Mouse (Mus musculus): ENCODE results near the gene Hnrnpa1. TPM values are rescaled to one million over a fixed set of nuclear protein-coding genes. Genes with fewer than 3 reads are reported as not detected.

The Hnrnpa1 gene
- polyA plus RNA-seq, 1 experiment = 50.5 TPM

Other genes starting within 250 kb of the Hnrnpa1 start
- gene Hoxc8, start 249.8 kb upstream of the Hnrnpa1 start, polyA plus RNA-seq (2012; ENCODE audit: insufficient read depth, insufficient read length, missing spikeins) = 8.9 and 9.8 TPM in 2 replicates
- gene Hoxc6, start 242.2 kb upstream of the Hnrnpa1 start, polyA plus RNA-seq (2012; ENCODE audit: insufficient read depth, insufficient read length, missing spikeins) = 17.1 and 21.7 TPM in 2 replicates
- gene Hoxc4, start 221.5 kb upstream of the Hnrnpa1 start, polyA plus RNA-seq (2012; ENCODE audit: insufficient read depth, insufficient read length, missing spikeins) = 9.4 and 13.7 TPM in 2 replicates
- 6.3 and 10.1 TPM in 2 replicates for gene Smug1, start 73.3 kb upstream of the Hnrnpa1 start, polyA plus RNA-seq (2012; ENCODE audit: insufficient read depth, insufficient read length, missing spikeins)
- gene Cbx5, start 616 bp upstream of the Hnrnpa1 start, polyA plus RNA-seq (2012; ENCODE audit: insufficient read depth, insufficient read length, missing spikeins) = 29.2 and 37.9 TPM in 2 replicates
- gene Nfe2, start 18.0 kb downstream of the Hnrnpa1 start, polyA plus RNA-seq (2012; ENCODE audit: insufficient read depth, insufficient read length, missing spikeins) = not detected in 2 replicates
- gene Copz1, start 32.3 kb downstream of the Hnrnpa1 start, polyA plus RNA-seq (2012; ENCODE audit: insufficient read depth, insufficient read length, missing spikeins) = 85.4 and 95.1 TPM in 2 replicates
- gene Gpr84, start 70.2 kb downstream of the Hnrnpa1 start, polyA plus RNA-seq (2012; ENCODE audit: insufficient read depth, insufficient read length, missing spikeins) = not detected in 2 replicates
- 12.2 and 17.4 TPM in 2 replicates for gene Zfp385a, start 99.7 kb downstream of the Hnrnpa1 start, polyA plus RNA-seq (2012; ENCODE audit: insufficient read depth, insufficient read length, missing spikeins)
- 2.7 and 5.3 TPM in 2 replicates for gene Itga5, start 126.3 kb downstream of the Hnrnpa1 start, polyA plus RNA-seq (2012; ENCODE audit: insufficient read depth, insufficient read length, missing spikeins)
- not detected in 2 replicates for gene Gtsf1, start 190.0 kb downstream of the Hnrnpa1 start, polyA plus RNA-seq (2012; ENCODE audit: insufficient read depth, insufficient read length, missing spikeins)
- gene Gtsf2, start 208.0 kb downstream of the Hnrnpa1 start, polyA plus RNA-seq (2012; ENCODE audit: insufficient read depth, insufficient read length, missing spikeins) = not detected in 2 replicates
- 3.4 and 3.6 TPM in 2 replicates for gene Nckap1l, start 213.4 kb downstream of the Hnrnpa1 start, polyA plus RNA-seq (2012; ENCODE audit: insufficient read depth, insufficient read length, missing spikeins)

Data from brown adipose tissue, adult 24 weeks (tissue).